Comparison of ENCODE assay signal across 8 mouse cellular contexts in the genomic region with DNA sequence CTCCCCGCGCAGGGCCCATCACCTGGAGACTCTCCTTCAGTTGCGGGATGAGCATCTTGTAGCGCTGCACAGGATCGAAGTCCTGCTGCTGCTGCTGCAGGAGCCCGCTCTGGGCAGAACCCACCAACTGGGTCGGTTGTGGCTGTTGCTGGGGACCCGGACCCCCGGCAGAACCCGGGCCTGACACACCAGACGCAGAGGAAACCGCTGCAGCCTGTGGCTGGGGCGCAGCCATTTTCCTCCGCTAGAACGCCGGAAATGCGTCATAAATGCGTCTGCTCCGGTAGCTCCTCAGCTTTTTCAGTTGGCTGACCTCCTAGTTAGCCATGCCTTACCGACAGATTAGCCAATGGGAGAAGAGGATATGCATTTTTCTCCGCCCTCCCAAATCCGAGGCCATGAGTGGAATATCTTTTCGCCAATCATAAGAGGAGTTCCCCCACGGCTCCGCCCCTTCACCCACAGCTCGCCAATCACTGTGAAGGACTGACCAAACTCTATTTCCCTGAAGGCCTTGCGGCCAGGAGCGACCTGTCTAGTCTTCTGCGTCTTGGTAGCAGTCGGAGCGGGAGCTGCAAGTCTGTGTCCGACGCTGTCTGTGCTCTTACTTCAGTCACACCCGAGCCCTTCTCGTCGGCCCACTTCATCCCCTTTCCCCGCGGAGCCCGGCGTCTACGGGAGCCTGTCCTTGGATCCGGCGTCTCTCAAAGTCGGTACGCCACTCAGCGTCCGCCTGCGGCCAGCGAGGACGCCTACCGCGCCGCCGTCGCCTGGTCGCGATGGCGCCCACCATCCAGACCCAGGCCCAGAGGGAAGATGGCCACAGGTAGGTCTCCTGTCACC. TPM values are rescaled to one million over a fixed set of nuclear protein-coding genes. Genes with fewer than 3 reads are reported as not detected.
DNase-seq lines count a peak whose midpoint lies in the region; ATAC-seq and TF ChIP-seq lines count a peak whose summit lies in the region.

Gene Med29, minus strand, starts transcription at position 280 of the 843 bp plus-strand sequence.
Gene Paf1, plus strand, starts transcription at position 523 of the 843 bp plus-strand sequence.

- peaks cover 64% of the 10 kb centered on the region for H3K36me3 ChIP-seq in megakaryocyte, embryonic 14.5 days (replicated peaks; ENCODE audit: low read length)

- no peaks in the 10 kb centered on the region for H3K9me3 ChIP-seq in megakaryocyte, embryonic 14.5 days

- ATAC-seq in activated CD4-positive, CD25-positive, alpha-beta regulatory T cell, adult 4 months: peak; percentile 96

- peak within 1 kb of the TSS; percentile 10; the same call in 1 of the 2 replicates for H3K27ac ChIP-seq in cortical plate, adult 2 months (ENCODE audit: insufficient read depth, low read length)

- DNase-seq in gastrocnemius, adult 8-10 months (ENCODE audit: low spot score in 2 of 2): peak; percentile 96 to 97
- peak; percentile 98 for DNase-seq in hindlimb bud, embryonic 11.5 days (ENCODE audit: extremely low spot score, low read depth, low spot score)
- peak; percentile 93 to 99 for DNase-seq in left cerebral cortex, adult 8-10 months (ENCODE audit: low spot score in 2 of 2)
- DNase-seq in right cerebral cortex, postnatal 10 days (ENCODE audit: low spot score in 2 of 2): peak; percentile 98 to 99
- DNase-seq in urinary bladder, postnatal 25 days (ENCODE audit: low spot score): peak; percentile 83

- peak within 1 kb of the TSS; percentile 55 for H3K4me3 ChIP-seq in cortical plate, adult 2 months (ENCODE audit: insufficient read depth, low read length)
- H3K4me3 ChIP-seq in megakaryocyte, embryonic 14.5 days (replicated peaks): peak within 1 kb of the TSS; percentile 93

- no peaks in the 10 kb centered on the region for H3K27me3 ChIP-seq in megakaryocyte, embryonic 14.5 days (replicated peaks)

- peak; percentile 100 for TF ChIP-seq POLR2A in cortical plate, adult 2 months (IDR thresholded peaks at IDR 0.05; ENCODE audit: extremely low read depth, insufficient read depth, low read length)

- TF ChIP-seq CTCF in cortical plate, adult 2 months (IDR thresholded peaks at IDR 0.05; ENCODE audit: extremely low read depth, insufficient read depth, low read length): no peak

- H3K4me1 ChIP-seq in cortical plate, adult 2 months (ENCODE audit: control insufficient read depth, insufficient read depth, low read length): no peaks in the 10 kb centered on the region
- H3K4me1 ChIP-seq in megakaryocyte, embryonic 14.5 days: peaks cover 41% of the 10 kb centered on the region

RNA-seq across cellular contexts. Expression of gene Med29, which starts in this region (rescaled TPM):
- 10 to 100 TPM; 29.7 to 30.6 TPM for polyA plus RNA-seq in activated CD4-positive, CD25-positive, alpha-beta regulatory T cell, adult 4 months (2017; shearing (Covaris generic))
- polyA plus RNA-seq in cortical plate, adult 2 months (2012; rRNA removed): 38.6 and 42.6 TPM in 2 replicates
- total RNA-seq in gastrocnemius, adult 8-10 months (2022): 10 to 100 TPM; 19.3 to 24.6 (median 20.5) TPM
- total RNA-seq in left cerebral cortex, adult 8-10 months (2022): 10 to 100 TPM; 13.2 to 17.4 (median 16.3) TPM
- 15.2 and 24.0 TPM in 2 replicates for polyA plus RNA-seq in megakaryocyte, embryonic 14.5 days (2012; ENCODE audit: insufficient read depth, low replicate concordance)

RNA-seq across cellular contexts. Expression of gene Paf1, which starts in this region (rescaled TPM):
- 10 to 100 TPM; 49.2 to 65.4 TPM for polyA plus RNA-seq in activated CD4-positive, CD25-positive, alpha-beta regulatory T cell, adult 4 months (2017; shearing (Covaris generic))
- polyA plus RNA-seq in cortical plate, adult 2 months (2012; rRNA removed): 101 and 108 TPM in 2 replicates
- 10 to 100 TPM; 19.8 to 32.6 (median 24.8) TPM for total RNA-seq in gastrocnemius, adult 8-10 months (2022)
- 10 to 100 TPM; 51.1 to 77.7 (median 63.9) TPM for total RNA-seq in left cerebral cortex, adult 8-10 months (2022)
- polyA plus RNA-seq in megakaryocyte, embryonic 14.5 days (2012; ENCODE audit: insufficient read depth, low replicate concordance): 38.6 and 78.0 TPM in 2 replicates

Comparison
In these comparisons a context has a peak if more than half of its experiments do, and no peak if none do; other contexts are left out.
1. Peak in every context shown above with its lines: DNase-seq, ATAC-seq, H3K4me3 ChIP-seq and H3K27ac ChIP-seq.